Mouse (Mus musculus) neural tube, embryonic 14.5 days (tissue): ENCODE measurements at regions not wholly inside any gene's neighbourhood (a gene's known extent, or its start where the extent isn't known, plus 50 kb on each side); places are given as distances from the start of the nearest gene placed in this dataset.
A peak's percentile ranks its signal among the peaks of the same experiment; 100 is the strongest.

Experiments used
- ATAC-seq: fragments of 200-750 bp; cut with Nextera tagmentation; 2 replicates; pipeline ENCODE4 v1.8.0; 2017; ENCODE audit warnings: low read depth, mild to moderate bottlenecking, moderate TSS enrichment, moderate library complexity
- H3K27ac ChIP-seq: fragments of 300-500 bp; sonication (generic); 2 replicates; pipeline ENCODE4 v1.5.1; 2014; ENCODE audit warnings: low read depth, mild to moderate bottlenecking, control low read depth, low read length, moderate library complexity, mixed read lengths
- H3K27me3 ChIP-seq: fragments of 300-500 bp; sonication (generic); 2 replicates; pipeline ENCODE4 v1.6.1; 2014; ENCODE audit warnings: low read length; ENCODE audit not compliant: control insufficient read depth, insufficient read depth
- H3K36me3 ChIP-seq: fragments of 300-500 bp; sonication (generic); 2 replicates; pipeline ENCODE4 v1.6.1; 2014; ENCODE audit warnings: low read length, mixed read lengths; ENCODE audit not compliant: control insufficient read depth, insufficient read depth
- H3K4me1 ChIP-seq: fragments of 300-500 bp; sonication (generic); 2 replicates; pipeline ENCODE4 v1.6.1; 2014; ENCODE audit warnings: low read length; ENCODE audit not compliant: control insufficient read depth, insufficient read depth
- H3K4me2 ChIP-seq: fragments of 300-500 bp; sonication (generic); 2 replicates; pipeline ENCODE4 v1.6.1; 2014; ENCODE audit warnings: mild to moderate bottlenecking, low read depth, low read length, control low read depth
- H3K4me3 ChIP-seq: fragments of 300-500 bp; sonication (generic); 2 replicates; pipeline ENCODE4 v1.5.1; 2014; ENCODE audit warnings: low read depth, low read length, control low read depth, mixed read lengths
- H3K9ac ChIP-seq: fragments of 300-500 bp; sonication (generic); replicated peaks from 2 replicates; pipeline ENCODE4 v1.6.1; 2014; ENCODE audit warnings: low read depth, mild to moderate bottlenecking, control low read depth, low read length, mixed read lengths
- H3K9me3 ChIP-seq: fragments of 300-500 bp; sonication (generic); 2 replicates; pipeline ENCODE4 v1.6.1; 2016; ENCODE audit warnings: low read length; ENCODE audit not compliant: control insufficient read depth
- WGBS: fragments of 180-500 bp; shearing (Covaris S2); extraction: QIAGEN DNeasy Blood & Tissue Kit; methylation state at CpG from one replicate; pipeline ENCODE4 v1.1.7; 2014; 5-methylcytosine and 5-hydroxymethylcytosine counted together

DNA sequence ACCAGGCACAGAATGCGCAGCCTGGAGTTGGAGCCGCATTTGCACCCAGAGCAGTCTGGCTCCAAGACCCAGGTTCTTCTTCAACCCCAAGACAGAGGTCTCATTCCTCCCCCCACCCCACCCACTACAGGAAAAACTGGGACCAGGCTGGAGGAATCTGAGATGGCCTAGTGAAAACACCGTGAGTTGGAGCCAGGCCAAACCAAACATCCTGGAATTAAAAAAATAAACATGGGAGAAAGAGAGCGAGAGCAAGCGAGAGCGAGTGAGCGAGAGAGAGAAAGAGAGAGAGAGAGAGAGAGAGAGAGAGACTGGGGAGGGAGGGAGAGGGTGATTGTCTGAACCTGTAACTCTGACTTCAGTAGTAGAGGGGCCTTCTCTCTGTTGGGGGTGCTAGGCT is 138.8 kb downstream of the Mn1 start:
- Histone ChIP-seq H3K36me3 (no peaks in the 10 kb centered on the region), H3K27ac (no peak overlapping the region), H3K4me1 (peaks cover 12% of the 10 kb centered on the region), H3K9ac (no peak overlapping the region), H3K9me3 (no peaks in the 10 kb centered on the region), H3K27me3 (no peaks in the 10 kb centered on the region), H3K4me2 (no peak overlapping the region), H3K4me3 (no peak overlapping the region)
- no peak for ATAC-seq
- WGBS, result 53% methylated on average over 7 of the region's 7 CpGs

DNA sequence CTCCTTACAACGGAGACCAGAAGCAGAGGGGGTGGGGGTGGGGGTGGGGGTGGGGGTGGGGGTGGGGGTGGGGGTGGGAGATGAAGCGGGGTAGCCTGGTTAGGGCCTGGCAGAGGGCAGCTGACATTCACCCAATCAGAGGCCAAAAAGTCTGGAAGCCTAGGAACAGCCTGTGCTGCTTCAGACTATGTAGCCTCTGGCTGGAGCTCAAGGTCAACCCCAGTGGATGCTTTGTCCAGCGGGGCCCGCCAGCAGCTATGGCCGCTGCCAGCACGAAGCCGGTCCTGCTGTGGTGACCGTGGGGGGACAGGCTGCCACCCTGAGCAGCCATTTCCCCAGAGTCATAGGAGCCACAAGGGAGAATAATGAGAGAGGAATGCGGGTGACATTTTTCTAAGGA is 143.3 kb downstream of the Mn1 start:
- Histone ChIP-seq H3K27me3 (no peaks in the 10 kb centered on the region), H3K4me1 (0 out of 2 replicates have a peak, but pooled peaks cover 3% of the 10 kb centered on the region), H3K9me3 (no peaks in the 10 kb centered on the region), H3K27ac (no peak overlapping the region), H3K4me2 (no peak overlapping the region), H3K9ac (no peak overlapping the region), H3K36me3 (no peaks in the 10 kb centered on the region), H3K4me3 (no peak overlapping the region)
- no peak for ATAC-seq
- WGBS, result 45% methylated on average over 9 of the region's 9 CpGs

DNA sequence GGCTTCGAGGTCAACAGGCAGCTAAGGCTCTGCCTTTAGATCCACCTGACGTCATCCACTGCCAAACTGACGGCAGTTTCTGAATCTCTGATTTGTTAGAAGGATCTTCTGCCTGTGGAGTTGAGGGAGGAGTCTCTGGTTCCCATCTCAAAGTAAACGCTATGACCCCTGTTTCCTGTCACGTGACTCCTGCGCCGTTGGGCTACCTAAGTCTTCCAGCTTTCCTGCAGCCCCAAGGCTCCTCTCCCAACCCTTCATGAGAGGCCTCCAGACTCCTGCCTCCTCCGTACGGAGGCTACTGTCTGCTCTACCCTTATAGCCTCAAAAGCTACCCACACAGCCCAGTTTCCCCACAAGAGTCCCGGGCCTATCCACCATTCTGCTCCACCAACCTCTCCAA is 144.1 kb downstream of the Mn1 start:
- no peak for ATAC-seq
- no peaks in the 10 kb centered on the region for H3K4me1 ChIP-seq
- no peaks in the 10 kb centered on the region for H3K9me3 ChIP-seq
- H3K4me3 ChIP-seq, result no peak overlapping the region
- H3K36me3 ChIP-seq, result no peaks in the 10 kb centered on the region
- no peaks in the 10 kb centered on the region for H3K27me3 ChIP-seq
- H3K9ac ChIP-seq, result no peak overlapping the region
- H3K4me2 ChIP-seq, result no peak overlapping the region
- H3K27ac ChIP-seq, result no peak overlapping the region
- 85% methylated on average over 10 of the region's 10 CpGs for WGBS

DNA sequence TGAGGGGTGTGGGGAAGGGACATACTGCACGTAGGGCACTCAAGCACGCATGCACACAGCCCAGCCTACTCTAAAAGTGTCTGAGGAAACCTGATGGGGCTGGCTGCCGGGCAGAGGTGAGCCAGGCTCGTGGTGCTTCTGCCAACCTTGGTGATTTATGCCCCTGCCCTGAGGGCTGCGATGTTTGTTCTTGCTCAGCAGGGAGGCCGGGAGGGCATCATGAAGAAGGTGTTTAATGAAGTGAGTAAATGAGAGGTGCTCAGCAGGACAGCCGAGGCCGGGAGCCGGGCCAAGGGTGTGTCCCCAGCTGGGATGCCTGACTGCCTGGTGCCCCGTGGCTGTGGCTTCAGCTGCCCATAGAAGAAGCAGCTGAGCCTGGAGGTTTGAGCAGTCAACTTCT is 153.7 kb downstream of the Mn1 start:
- no peak overlapping the region for H3K4me2 ChIP-seq
- no peak overlapping the region for H3K4me3 ChIP-seq
- H3K4me1 ChIP-seq, result 0 out of 2 replicates have a peak, but pooled peaks cover 4% of the 10 kb centered on the region
- peak; percentile 59 for ATAC-seq
- no peaks in the 10 kb centered on the region for H3K9me3 ChIP-seq
- no peaks in the 10 kb centered on the region for H3K36me3 ChIP-seq
- WGBS, result 4% methylated on average over 10 of the region's 10 CpGs
- no peak overlapping the region for H3K9ac ChIP-seq
- no peak overlapping the region for H3K27ac ChIP-seq
- H3K27me3 ChIP-seq, result peaks cover 12% of the 10 kb centered on the region

DNA sequence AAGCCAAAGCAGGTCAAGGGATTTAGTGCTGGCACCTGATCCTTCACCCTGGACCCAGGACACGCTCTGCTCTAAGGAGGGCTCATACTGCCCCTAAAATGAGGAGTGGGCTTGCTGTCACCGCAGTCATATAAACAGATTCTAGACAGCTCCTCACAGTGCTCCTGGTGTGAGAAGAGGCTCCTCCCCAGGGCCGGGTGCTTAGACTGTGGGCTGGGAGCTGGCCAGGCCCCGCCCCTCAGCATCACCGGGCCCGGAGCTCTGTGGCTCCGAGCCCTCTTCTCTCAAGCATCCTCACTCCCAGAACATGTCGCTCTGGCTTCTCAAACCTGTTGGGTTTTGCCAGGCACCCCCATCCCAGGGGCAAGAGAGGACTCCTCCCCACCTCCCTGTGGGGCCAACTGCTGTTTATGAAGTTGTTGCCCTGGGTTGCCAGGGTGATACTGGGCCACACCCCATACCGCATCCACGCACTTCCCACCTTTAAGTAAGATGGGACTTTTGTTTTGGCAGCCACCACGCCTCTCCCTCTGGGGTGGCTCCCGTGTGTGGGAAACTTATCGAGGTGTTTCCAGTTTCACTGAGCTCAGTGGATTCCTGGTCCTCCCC is 156.2 kb downstream of the Mn1 start:
- Histone ChIP-seq H3K9ac (no peak overlapping the region), H3K27me3 (peaks cover 12% of the 10 kb centered on the region), H3K36me3 (no peaks in the 10 kb centered on the region), H3K4me3 (no peak overlapping the region), H3K4me1 (peaks cover 10% of the 10 kb centered on the region; the same call in 1 of the 2 replicates), H3K9me3 (no peaks in the 10 kb centered on the region), H3K27ac (no peak overlapping the region), H3K4me2 (no peak overlapping the region)
- ATAC-seq, result no peak
- WGBS, result 25% methylated on average over 13 of the region's 13 CpGs

DNA sequence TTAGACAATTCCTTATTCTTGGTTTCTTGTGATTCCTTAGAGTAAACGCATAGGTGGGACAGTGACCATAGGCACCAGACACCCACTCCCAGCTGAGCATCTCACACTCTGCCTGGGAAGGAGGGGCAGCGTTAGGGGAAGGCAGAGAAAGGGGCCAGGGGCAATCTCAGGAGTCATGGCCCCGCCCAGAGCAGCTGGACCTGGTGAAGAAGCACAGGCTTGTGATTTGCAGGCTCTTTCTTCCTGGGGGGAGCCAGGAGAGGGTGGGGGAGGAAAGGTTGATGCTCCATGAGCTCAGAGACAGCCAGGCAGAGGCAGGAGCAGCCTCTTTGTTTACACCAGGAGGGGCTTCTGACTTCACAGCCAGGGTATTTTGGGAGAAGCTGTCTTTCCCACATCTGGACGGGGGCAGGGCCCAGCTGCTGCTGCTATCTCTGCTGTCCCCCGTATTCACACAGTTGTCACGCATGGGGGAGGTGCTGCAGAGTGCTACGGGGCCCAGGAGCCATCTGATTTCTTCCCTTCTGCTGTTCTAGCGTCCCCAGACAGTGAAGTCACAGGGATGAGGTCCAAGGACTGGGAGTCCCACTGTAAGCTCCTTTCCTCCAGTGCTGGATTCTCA is 157.2 kb downstream of the Mn1 start:
- no peaks in the 10 kb centered on the region for H3K9me3 ChIP-seq

DNA sequence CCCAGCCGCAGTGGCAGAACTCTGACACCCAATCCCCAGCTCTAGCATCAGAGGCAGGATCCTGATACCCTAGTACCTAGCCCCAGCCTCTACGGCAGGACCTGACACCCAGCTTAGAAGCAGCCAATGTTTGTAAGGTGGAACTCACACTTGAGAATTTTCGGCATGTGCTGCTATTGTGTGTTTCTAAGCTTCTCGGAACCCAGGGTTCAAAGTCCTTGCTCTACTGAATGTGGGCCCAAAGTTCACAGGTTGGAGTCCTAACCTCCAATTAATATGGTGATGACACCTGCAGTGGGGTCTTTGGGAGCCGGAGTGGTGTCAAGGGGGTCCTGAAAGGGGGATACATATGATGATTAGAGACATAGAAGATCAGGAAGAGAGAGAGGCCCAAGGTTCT is 158.2 kb downstream of the Mn1 start:
- Histone ChIP-seq H3K27me3 (peaks cover 12% of the 10 kb centered on the region), H3K4me3 (no peak overlapping the region), H3K4me2 (no peak overlapping the region), H3K9ac (no peak overlapping the region), H3K9me3 (no peaks in the 10 kb centered on the region), H3K4me1 (peaks cover 17% of the 10 kb centered on the region), H3K36me3 (no peaks in the 10 kb centered on the region), H3K27ac (no peak overlapping the region)
- WGBS, result 92% methylated on average over 5 of the region's 5 CpGs
- ATAC-seq, result no peak

More for the DNA sequence above, 157.2 kb downstream of the Mn1 start:
- Histone ChIP-seq H3K4me3 (no peak overlapping the region), H3K4me1 (peaks cover 17% of the 10 kb centered on the region), H3K27me3 (peaks cover 12% of the 10 kb centered on the region), H3K4me2 (no peak overlapping the region), H3K27ac (no peak overlapping the region), H3K9ac (no peak overlapping the region), H3K36me3 (no peaks in the 10 kb centered on the region)
- ATAC-seq, result no peak
- 17% methylated on average over 8 of the region's 8 CpGs for WGBS

DNA sequence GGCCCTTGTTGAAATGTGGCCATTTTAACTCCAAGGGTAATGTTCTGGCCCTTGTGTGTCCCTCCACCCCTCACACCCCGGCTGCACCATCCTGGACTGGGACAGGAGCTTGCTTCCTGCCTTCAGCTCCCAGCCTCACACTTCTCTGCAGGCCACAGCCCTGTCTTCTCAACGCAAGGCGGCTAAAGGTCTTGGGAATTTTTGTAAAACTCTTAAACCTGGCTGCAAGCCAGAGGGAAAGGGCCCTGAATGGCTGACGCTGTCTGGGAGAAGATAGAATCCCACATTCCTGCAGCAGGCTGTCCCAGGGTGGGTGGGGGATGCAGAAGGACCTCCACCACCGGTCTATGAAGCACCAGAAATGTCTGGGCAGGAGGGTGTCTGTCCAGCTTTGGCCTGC is 156.3 kb upstream of the Gm26897 start:
- peaks cover 31% of the 10 kb centered on the region for H3K4me1 ChIP-seq
- H3K27me3 ChIP-seq, result peaks cover 12% of the 10 kb centered on the region
- no peak overlapping the region for H3K27ac ChIP-seq
- no peaks in the 10 kb centered on the region for H3K9me3 ChIP-seq
- H3K4me2 ChIP-seq, result no peak overlapping the region
- 31% methylated on average over 5 of the region's 5 CpGs for WGBS
- H3K4me3 ChIP-seq, result no peak overlapping the region
- ATAC-seq, result no peak
- no peak overlapping the region for H3K9ac ChIP-seq
- no peaks in the 10 kb centered on the region for H3K36me3 ChIP-seq

DNA sequence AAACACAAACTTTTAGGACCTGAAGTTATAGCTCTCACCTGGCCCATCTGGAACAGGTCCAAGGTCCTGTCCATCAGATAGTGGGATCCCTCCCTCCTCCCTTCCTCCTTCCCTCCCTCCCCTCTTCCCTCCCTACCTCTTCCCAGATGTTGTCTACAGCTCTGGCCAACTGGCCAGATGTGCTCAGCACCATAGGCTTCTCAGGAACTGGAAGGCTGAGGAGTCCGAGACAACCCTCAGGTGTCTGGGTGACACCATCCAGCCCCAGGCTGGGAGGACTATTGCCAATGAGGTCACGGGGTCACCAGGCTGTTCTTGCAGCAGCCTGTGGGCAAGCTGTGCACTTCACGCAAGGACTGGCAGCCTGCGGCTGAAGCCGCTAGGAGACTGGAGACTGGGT is 155.6 kb upstream of the Gm26897 start:
- no peaks in the 10 kb centered on the region for H3K36me3 ChIP-seq
- no peak overlapping the region for H3K9ac ChIP-seq
- H3K27me3 ChIP-seq, result peaks cover 8% of the 10 kb centered on the region
- WGBS, result 49% methylated on average over 5 of the region's 5 CpGs
- peaks cover 33% of the 10 kb centered on the region for H3K4me1 ChIP-seq
- H3K9me3 ChIP-seq, result no peaks in the 10 kb centered on the region
- H3K27ac ChIP-seq, result no peak overlapping the region
- H3K4me2 ChIP-seq, result no peak overlapping the region
- no peak overlapping the region for H3K4me3 ChIP-seq
- ATAC-seq, result no peak
